Mouse (Mus musculus): ENCODE data around the gene Tpk1. TPM values are rescaled to one million over a fixed set of nuclear protein-coding genes. Genes with fewer than 3 reads are reported as not detected.

Tpk1 gene
- 1 to 10 TPM; 1.8 to 2.0 TPM for total RNA-seq (2021)
- long read RNA-seq, partial matches to known transcripts: 0 of 3 reads
- long read RNA-seq, other reads (novel, unspliced or antisense): 0 of 3 reads

DNA sequence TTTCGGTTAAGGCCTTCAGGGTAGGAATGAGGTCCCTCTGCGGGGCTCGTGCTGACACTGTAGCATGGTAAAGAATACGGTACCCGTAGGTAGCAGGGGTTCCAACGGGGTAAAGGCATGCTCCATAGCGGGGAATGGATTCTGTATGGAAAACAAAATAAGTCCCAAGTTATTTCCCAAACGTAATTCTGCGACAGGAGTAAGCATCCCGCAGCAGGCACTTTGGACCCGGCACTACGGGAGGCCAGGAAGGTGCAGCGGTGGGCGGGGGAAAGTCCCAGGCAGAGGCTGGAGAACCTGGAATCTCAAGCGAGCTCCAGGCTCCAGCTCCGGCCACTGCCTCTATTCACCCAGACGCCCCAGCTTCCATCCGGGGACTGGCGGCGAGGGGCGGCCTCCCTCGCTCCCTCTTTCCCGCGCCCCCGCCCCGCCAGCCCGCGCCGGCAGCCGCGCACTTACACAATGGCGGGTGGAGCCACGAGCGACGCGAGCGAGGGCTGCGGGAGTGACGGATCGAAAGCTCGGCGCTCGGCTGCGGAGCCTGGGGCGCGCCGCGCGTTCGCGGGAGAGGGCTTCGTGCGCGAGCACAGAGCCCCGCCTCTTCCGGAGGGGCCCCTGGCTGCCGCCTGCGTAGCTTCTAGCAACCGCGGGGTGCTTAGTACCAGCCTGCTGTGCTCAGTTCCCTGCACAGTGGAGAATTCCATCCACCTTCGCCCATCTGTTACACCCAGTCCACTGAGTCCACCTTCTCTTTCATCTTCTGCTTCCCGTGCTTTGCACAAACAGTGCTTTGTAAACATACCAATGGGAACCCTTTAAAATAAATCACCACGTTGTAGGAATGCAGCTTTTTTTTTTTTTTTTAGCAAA, at the start of gene Tpk1:
TSS of gene Tpk1 (minus strand) at position 602 of the 870 bp plus-strand sequence.
- peak; percentile 91 to 94 for DNase-seq (ENCODE audit: low spot score in 2 of 2)

DNA sequence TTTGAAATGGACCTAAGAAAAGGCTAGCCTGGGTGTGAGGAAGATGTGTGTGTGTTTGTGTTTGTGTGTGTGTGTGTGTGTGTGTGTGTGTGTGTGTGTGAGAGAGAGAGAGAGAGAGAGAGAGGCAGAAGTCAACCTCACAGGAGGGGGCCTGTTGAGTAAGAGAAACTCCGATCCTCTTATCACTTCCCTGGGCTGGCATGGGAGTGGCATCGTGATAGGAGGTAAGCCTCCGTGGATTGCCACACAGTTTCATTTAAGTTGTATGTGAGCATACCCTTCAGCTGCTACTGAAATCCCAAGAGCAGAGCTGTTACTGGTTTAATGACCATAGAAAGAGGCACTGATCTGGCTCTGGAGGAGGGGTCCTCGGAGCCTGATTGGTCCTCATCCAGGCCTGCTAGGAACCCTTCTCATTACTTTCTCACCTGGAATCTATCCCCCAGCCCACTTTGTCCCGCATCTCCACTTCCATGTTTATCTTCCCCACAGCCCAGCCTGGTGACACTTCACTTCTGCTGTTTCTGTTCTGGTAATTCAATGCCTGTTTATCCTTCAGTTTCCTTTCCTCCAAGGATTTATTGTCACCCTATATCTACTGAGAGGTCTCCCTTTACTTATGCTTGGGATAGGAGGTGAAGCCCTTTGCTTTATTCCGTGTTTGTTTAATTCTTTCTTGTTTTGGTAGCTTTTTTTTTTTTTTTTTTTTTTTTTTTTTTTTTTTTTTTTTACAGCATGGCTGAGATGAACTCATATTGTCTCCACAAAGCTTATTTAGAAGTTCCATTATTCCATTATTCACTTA, 36.9 kb upstream of the Tpk1 start:
- no peak for DNase-seq (ENCODE audit: low spot score in 2 of 2)

DNA sequence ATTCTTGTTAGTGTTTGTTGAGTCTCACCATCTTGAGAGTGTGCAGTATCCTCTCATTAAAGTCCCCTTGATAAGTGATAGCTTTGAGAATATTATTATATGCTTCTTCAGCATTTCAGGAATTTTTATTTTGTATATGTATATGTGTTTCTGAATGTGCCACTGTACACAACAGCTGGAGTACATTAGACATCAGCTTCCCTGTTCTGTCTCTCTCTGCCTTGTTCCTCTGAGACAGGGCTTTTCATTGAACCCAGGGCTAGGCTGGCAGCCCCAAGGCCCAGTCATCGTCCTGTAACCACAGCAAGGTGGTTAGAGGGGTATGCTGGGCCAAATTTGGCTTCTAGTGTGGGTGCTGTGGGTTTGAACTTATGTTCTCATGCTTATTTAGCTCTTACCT, 25.8 kb upstream of the Tpk1 start:
- no peak for DNase-seq (ENCODE audit: low spot score in 2 of 2)

DNA sequence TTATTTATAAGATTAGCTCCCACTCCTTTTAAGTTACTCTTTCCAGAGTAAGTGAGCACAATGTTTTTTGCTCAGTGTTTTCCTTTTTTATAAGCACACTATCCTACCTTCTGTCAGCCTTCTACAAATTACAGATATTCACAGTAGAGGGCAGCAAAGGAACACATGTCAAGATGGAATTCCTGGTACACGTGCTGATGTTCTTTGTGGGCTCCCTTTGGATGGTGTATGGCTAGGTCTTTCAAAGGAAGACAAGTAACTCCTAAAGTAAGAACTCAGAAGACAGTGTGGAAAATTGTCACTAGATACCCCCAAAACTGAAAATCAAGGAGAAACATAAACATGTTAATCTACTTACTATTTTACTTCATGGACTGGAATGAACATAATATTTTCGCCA, 19.9 kb upstream of the Tpk1 start:
- DNase-seq (ENCODE audit: low spot score in 2 of 2): peak in 1 of 2 experiments; percentile 60

DNA sequence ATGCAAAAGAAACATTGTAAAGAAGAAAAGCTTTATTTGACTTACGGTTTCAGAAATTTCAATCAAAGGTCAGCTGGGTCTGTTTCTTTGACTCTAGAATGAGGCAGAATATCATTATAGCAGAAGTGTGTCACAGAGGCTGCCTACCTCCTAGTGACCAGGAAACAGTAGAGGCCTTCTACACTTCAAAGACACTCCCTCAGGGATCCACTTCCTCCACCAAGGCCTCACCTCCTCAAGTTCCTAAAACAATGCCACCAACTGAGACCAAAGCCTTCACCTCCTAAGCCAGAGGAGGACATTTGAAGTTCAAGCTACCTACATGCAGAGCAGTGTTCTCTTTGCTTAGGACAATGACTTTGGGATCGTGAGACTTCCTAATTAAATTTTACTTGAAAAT, 16.5 kb upstream of the Tpk1 start:
- DNase-seq (ENCODE audit: low spot score in 2 of 2): no peak

DNA sequence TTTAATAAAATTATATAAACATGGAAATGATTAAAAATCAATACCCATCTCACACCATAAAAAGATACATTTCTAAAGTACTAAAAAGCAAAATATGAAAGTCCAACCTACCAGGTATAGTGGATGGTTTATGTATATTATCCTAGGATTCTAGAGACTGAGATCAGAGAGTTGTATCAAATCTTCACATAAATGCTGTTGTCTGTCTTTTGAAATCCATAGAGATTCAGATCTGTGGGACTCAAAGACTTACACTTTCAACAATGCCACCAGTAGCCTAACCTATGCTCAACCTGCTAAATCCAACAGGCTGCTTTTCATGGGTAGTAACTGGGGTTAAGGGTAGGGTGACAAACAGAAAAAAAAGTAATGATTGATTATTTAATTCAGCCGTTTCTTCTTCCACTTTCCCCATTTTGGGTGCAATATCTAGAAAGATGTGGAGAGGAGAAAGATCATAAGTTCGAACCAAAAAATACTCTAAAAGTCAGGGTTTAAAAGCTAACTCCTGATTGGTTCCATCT, 12.7 kb upstream of the Tpk1 start:
- no peak for DNase-seq (ENCODE audit: low spot score in 2 of 2)

DNA sequence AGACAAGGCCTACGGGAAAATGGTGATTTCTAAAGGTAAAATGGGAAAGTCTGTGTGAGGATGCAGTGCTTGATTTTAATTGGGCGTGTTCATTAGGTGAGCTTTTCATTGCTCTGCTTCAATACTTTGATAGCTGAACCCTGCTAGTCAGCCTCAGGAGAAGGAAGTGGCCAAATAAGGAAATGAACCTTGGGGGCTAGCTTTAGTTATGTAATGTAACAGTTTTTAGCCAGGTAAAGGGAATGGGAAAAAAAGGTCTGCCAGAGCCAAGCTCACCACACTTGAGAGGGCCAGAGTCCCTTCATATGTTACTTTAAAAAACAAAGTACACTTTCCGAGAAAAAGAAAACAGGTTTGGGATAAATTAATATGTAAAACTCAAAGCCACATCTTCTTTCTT, 11.5 kb upstream of the Tpk1 start:
- DNase-seq (ENCODE audit: low spot score in 2 of 2): no peak

DNA sequence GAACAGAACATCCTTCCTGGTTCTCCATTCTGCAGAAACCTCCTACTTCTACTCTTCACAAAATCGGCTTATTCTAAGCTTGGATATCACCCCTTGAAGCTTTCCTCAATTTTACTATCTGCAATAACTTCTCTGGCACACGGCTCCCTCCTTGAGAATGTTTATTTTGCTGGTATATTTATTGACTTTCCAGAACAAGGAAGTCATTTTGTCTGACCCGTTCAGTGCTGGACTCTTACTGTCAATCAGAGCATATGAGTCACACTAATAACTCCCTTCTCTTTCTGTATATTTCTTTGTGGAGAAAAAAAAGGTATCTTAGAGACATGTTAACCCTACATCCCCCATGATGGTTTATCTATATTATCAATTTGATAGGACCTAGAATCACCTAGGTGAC, 10.1 kb upstream of the Tpk1 start:
- no peak for DNase-seq (ENCODE audit: low spot score in 2 of 2)

DNA sequence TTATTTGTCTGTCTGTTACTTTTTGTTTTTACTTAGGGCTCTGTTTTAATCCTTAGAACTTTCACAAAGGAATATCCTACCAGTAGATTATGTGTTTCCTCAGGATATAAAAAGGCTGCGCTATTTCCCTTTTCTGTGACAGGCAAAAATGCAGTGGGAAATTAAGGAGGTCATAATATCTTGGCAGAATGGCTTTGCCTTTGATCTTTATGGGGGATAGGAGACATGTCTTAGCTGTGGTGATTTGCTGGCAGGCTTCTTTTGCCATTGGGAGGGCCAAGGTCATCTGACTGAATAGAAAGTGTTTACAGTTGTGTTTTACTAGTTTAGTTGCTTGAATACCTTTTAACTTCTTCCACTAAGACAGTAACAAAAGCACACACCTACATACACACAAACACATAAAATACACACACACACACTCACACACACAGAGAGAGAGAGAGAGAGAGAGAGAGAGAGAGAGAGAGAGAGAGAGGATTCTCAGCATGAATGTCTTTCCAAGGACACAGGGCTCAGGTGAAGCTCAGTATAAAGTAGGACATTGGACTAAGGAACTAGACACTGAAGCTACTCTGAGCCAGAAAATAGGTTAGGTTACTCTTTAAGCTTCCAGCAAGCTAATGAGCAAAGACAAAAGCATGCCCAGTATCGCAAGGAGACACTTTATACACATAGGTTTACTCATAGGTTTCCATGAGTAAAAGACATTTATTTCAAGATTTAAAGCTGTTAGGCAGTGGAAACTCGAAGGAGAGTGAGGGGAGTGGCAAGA, 9.1 kb upstream of the Tpk1 start:
- DNase-seq (ENCODE audit: low spot score in 2 of 2): no peak

DNA sequence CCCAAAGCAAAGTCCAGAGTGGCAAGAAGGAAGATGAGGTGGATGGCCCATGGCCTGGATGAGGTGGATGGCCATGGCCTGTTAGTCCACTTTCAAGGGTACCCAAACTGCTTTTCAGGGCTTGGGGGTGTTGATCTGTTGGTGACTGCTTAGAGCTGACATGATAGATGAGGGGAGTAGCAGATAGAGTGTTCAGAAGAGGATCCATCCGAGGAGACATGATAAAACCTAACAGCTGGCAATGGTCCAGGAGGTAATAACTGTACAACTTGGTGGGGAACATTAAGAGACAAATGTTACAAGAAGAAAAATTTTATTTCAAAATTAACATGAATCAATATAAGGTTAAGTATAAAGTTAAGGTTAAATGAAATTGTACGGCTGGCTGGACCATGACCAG, 4.9 kb upstream of the Tpk1 start:
- no peak for DNase-seq (ENCODE audit: low spot score in 2 of 2)

DNA sequence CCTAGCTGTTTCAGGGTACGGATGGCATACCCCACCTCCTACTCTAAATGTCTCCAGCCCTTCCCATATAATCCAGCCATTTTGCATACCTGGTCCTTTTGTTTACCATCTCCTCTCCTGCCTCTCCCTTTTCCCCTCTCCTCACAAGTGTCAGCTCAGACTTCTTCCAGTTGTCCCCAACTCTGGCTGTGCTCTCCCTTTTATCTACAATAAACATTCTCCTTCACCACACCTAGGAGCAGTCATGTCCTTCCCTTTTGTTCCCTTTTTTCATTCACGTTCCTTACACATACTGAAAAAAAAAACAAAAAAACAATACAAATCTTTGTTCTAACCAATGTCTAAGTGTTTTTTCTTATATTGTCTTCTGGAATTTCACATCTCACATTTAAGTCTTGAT, 1.6 kb upstream of the Tpk1 start:
- DNase-seq (ENCODE audit: low spot score in 2 of 2): no peak

DNA sequence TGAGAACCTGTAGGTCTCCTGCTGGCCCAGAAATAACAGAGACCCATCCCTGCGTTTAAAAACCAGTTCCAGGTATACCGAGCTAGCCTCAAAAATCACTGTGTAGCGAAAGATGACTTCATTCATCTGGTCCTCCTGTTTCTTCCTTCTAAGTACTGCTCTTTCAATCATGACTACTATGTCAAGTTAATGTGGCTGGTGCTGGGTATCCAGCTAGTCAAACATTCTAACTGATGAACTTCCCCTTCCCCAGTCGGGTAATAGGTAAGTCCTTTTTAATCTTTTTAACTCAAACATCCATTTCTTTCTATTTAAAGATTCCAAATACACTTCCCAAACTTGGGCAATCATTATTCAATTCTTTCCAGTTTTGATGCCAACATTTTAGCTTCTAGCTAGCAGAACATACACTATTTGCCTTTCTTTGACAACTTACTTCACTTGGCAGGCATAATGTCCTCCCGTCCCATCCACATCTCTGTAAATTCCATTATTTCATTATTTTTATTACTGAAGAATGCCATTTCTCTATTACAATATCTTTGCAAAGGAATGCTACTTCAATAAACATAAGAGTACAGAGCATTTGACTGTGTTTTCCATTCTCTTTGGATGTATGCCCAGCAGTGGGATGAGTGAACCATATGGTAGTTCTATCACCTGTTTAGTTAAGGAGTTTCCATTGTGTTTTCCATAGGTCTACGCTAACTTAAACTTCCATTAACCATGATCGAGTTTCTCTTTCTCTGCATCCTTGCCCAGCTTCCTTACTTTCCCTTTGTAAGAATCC, 728 bp upstream of the Tpk1 start:
- peak in 1 of 2 experiments; percentile 10 for DNase-seq (ENCODE audit: low spot score in 2 of 2)

DNA sequence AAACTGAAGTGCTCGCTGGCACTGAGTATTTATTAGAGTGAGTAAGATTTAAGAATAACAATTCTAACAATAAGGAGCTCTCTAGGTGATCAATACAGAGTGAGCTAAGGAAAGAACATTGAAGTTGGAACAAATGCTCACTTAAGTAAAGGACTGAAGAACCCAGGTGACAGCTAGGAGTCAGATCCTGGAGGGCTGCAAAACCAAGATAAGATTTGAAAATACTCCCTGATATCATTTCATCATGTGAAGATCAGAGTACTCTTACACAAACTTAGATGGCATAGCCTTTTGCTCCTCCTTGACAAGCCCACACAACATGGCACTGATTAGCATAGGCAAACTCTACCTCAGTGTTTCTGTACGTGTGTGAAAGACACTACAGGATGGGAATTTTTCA, 4.3 kb downstream of the Tpk1 start:
- no peak for DNase-seq (ENCODE audit: low spot score in 2 of 2)

DNA sequence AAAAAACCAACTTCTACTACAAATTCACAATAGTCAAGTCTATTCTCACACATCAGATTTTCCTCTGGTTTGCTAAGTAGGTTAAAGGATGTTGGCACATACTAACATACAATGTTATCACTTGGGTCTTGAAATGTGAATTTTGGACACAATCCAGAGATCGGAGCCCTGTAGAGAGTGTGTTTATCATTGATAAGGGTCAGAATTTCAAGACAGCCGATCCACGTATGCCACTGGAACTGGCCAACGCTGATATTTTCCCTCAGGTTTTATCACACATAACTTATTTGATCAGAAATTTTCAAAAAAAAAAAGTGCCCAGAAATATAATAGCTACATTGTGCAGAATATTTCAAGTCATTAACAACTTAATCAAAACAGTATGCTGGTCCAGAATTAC, 7.8 kb downstream of the Tpk1 start:
- no peak for DNase-seq (ENCODE audit: low spot score in 2 of 2)

DNA sequence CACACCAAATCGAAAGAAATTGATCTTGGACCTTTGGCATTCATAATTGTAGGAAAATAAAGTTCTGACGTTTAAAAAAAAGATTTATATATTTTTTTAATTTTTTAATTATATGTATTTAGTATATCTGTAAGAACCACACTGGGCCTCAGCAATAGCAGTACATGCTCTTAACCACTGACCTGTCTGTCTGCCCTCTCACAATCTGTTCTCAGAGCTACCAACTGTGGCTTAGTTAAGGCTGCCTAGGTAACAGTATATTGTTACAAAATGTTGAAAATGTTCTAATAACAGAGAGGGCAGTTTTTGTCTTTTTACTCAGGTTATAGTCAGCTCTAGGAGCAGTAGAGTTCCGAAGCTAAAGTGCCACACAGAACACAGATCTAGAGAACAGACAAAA, 8.2 kb downstream of the Tpk1 start:
- DNase-seq (ENCODE audit: low spot score in 2 of 2): no peak

DNA sequence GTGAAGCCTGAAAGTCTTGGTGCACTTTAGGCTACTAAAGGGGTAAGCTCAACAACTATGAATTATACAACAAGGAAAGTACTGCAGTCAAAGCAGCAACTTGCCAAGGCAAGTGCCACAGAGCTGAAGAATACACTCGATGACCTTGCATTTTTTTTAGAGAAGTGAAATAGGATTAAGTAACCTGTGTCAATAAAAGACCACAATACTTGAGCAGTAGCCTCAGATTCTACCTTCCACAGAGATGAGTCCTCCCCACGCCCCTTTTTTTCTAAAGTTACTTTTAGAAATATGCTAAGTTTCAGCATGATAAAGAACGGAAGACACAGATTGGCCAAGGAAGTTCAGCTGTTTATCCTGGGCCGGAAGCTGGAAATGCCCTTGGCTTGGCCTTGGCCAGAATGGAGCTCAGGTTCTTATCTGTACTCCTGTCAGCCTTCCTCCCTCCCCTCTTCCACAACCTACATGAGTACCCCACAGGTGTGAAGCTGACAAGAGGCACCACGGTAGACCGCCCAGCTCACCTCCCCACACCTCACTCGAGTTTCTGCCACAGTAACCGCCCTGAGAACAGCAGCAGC, 11.1 kb downstream of the Tpk1 start:
- no peak for DNase-seq (ENCODE audit: low spot score in 2 of 2)

DNA sequence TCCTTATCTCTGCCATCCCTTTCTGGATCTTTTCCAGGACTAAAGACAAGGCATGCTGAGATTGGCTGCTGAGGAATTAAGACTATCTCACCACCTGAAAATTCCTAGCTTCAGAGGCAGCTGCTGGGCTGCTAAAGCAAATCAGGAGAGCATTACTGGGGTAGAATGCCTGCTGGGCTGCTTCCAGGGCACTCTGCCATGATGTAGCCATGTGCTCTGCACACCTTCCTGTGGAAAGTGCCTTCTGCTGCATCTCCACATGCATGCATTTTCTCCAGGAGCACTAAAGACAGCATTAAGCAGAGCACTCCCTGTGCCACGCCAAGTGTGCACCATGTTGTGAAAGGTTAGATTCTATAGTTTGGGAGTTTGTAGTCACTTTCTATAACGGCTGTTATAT, 16.6 kb downstream of the Tpk1 start:
- no peak for DNase-seq (ENCODE audit: low spot score in 2 of 2)

DNA sequence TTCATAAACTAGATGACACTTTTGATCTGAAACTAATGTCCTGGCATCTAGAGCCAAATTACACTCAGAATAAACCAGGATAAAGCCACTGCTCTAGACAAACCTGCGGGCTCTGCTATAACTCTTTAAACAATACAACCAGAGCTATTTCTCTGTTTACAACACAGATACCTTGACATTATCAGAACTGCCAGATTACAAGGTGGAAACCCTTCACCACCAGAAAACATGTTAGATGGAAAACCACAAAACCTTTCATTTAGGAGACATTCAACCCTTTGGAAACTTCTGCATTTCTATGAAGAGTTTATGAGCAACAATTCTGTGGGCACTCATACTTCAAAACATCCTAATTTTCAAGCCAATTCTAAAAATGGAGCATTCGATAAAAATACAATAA, 20.4 kb downstream of the Tpk1 start:
- no peak for DNase-seq (ENCODE audit: low spot score in 2 of 2)

DNA sequence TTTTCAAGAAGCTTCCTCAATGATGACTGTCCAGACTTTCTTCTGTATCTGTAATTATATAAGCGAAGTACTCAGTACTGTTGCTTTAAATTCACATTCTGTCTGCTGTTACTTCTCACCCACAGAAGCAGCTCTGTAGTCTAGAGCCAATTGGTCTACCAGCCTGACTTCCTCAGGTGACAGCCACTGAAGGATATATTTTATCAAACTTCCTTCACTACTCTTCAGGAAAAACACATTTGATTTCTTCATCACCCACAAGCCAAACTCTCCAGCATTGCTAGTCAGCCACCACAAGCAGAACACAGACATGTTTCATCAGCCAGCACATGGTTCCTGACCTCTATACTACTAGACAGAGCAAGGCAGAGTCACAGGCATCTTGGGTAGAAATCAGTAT, 21.0 kb downstream of the Tpk1 start:
- no peak for DNase-seq (ENCODE audit: low spot score in 2 of 2)

DNA sequence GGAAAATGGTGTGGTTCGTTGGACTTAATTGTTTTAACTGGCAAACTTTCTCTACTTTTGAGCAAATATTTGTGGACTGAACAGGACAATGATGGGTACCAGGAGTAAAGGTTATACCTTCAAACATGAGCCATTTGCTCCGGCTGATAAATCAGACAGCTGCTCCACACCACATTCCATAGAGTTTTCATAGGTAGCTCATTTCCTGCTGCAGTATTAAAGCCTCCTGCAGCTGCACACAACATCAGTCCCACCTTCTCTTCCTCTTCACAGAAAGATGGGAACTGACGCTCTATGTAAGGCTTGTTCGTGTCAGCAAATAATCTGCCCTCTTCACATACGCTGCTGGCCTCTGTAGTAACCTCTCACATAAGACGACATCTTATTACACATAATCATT, 22.4 kb downstream of the Tpk1 start:
- no peak for DNase-seq (ENCODE audit: low spot score in 2 of 2)
